Mouse (Mus musculus) CD8-positive naive resting alpha-beta T cell, adult 2 months (primary cell): ENCODE results near the gene Capn5.

Experiments
- DNase-seq, 2 experiments: peaks; one replicate each; pipeline ENCODE4 v3.0.0; 2022; ENCODE audit warnings: low read depth in 2 of 2, low spot score in 2 of 2

Gene Capn5

GRCm38 (mm10) chr7:98148721-98149407, 29.2 kb downstream of the Capn5 start:
- DNase-seq: no peak

- no peak for DNase-seq
Observed at GRCm38 (mm10) chr7:98147766-98148165, 30.3 kb downstream of the Capn5 start.

- no peak for DNase-seq
Observed at GRCm38 (mm10) chr7:98146447-98146845, 31.6 kb downstream of the Capn5 start.

- DNase-seq: no peak
Observed at GRCm38 (mm10) chr7:98145842-98146446, 32.1 kb downstream of the Capn5 start.

- DNase-seq: no peak
Observed at GRCm38 (mm10) chr7:98145402-98145801, 32.7 kb downstream of the Capn5 start, which contains the start of gene Omp. Gene Omp (minus strand): TSS chr7:98145502.

GRCm38 (mm10) chr7:98142648-98143047, 35.4 kb downstream of the Capn5 start:
- no peak for DNase-seq

- DNase-seq: no peak
Observed at GRCm38 (mm10) chr7:98142247-98142646, 35.8 kb downstream of the Capn5 start.

- no peak for DNase-seq
Observed at GRCm38 (mm10) chr7:98141206-98141605, 36.9 kb downstream of the Capn5 start.

GRCm38 (mm10) chr7:98140597-98140996, 37.5 kb downstream of the Capn5 start:
- no peak for DNase-seq

GRCm38 (mm10) chr7:98139216-98139615, 38.9 kb downstream of the Capn5 start:
- DNase-seq: no peak

- no peak for DNase-seq
Observed at GRCm38 (mm10) chr7:98137995-98138394, 40.1 kb downstream of the Capn5 start.

GRCm38 (mm10) chr7:98137583-98137982, 40.5 kb downstream of the Capn5 start:
- DNase-seq: no peak

GRCm38 (mm10) chr7:98131751-98132150, 46.3 kb downstream of the Capn5 start:
- no peak for DNase-seq

- DNase-seq: no peak
Observed at GRCm38 (mm10) chr7:98125473-98125872, 52.6 kb downstream of the Capn5 start.

- no peak for DNase-seq
Observed at GRCm38 (mm10) chr7:98124701-98125100, 53.4 kb downstream of the Capn5 start.

- DNase-seq: no peak
Observed at GRCm38 (mm10) chr7:98121673-98122072, 56.4 kb downstream of the Capn5 start.

- no peak for DNase-seq
Observed at GRCm38 (mm10) chr7:98121241-98121640, 56.8 kb downstream of the Capn5 start.

- peak; percentile 55 to 72 for DNase-seq
Observed at GRCm38 (mm10) chr7:98120325-98120724, 57.7 kb downstream of the Capn5 start.

- DNase-seq: no peak
Observed at GRCm38 (mm10) chr7:98119961-98120232, 58.2 kb downstream of the Capn5 start.

GRCm38 (mm10) chr7:98119179-98119960, 58.7 kb downstream of the Capn5 start, which contains the start of gene Myo7a:
Gene Myo7a (minus strand): TSS chr7:98119524.
- no peak for DNase-seq

GRCm38 (mm10) chr7:98117012-98117660, 60.9 kb downstream of the Capn5 start:
- no peak for DNase-seq

GRCm38 (mm10) chr7:98114656-98115055, 63.4 kb downstream of the Capn5 start:
- DNase-seq: no peak
